Mouse (Mus musculus) cerebellum, postnatal 4 days (tissue): ENCODE measurements at regions not wholly inside any gene's neighbourhood (a gene's known extent, or its start where the extent isn't known, plus 50 kb on each side); places are given as distances from the start of the nearest gene placed in this dataset.

ENCODE experiments used
- DNase-seq, 2 experiments: peaks; one replicate each; pipeline ENCODE4 v3.0.0; 2022; ENCODE audit warnings: low spot score in 2 of 2, mixed read lengths in 1 of 2

- DNase-seq = no peak
Observed at GRCm38 (mm10) chr15:12066857-12067211, 50.8 kb upstream of the Zfr start.

DNA sequence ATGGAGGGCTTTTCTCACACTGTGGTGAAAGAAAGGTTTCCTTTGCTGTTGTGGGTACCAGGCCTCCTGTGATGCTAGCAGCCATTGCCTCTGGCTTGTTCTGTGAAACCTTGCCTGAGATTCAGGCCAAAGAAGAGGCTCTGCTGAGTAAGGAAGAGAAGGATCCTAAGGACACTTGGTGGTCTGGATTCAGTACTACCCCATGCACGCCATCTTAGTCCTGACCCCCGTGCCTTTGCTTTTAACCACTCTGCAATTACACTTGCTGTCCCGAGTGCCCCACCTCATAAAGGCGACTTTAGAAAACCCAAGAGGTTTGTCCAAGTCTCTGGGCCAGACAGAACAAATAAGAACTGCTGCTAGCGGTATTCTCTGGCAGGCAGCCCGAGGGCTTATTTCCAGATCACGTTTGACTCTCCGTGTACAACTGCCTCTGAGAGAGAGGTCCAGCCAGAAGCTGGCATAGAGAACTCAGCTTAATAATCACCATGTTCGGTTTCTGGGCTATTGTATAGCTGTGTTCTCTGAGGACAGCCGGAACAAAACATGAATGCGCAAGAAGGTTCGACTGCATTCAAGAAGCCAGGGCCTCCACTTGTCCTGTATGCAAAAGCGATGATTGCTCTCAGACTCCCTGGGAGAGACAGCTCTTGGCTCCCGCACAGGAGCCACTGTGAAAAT is 51.3 kb upstream of the Zfr start:
- peak; percentile 56 to 75 for DNase-seq

GRCm38 (mm10) chr15:12054870-12055269 is 58.1 kb upstream of the Sub1 start:
- no peak for DNase-seq

DNA sequence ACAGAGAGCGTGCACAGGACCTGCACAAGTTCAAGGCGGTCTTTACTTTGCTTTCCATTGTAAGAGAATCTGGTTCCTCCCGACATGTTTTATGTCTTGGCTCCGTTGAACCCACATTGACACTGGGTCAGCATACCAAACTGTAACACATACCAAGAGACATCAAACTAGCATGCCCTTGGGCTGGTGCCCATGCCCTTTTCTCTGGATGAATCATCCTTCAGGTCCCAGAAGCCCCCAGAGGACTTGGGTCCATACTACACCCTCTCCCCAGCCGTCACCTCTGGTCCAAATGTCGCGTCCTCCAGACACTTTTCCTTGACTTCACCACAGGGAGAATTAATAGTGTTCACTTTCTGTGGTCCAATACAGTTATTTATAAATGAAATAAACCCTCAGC is 56.8 kb upstream of the Sub1 start:
- DNase-seq = no peak

DNA sequence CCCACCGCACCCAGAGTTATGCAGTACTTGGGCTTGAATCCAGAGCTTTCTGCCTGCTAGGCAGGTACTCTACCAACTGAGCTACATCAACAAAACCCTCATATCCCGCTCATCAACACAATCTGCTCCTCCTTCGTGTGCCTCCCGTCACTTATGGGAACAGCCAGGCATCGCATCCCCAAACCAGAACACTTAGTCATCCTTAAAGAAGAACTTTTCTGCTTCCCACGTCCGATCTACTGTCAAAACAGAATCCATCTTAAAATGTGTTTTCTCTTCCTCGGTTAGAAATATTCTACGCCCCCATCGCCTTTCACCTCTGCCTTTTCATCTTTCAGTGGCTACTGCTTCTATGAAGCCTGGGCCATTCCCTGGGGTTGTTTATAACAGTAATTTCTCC is 52.2 kb upstream of the Sub1 start:
- DNase-seq = no peak

DNA sequence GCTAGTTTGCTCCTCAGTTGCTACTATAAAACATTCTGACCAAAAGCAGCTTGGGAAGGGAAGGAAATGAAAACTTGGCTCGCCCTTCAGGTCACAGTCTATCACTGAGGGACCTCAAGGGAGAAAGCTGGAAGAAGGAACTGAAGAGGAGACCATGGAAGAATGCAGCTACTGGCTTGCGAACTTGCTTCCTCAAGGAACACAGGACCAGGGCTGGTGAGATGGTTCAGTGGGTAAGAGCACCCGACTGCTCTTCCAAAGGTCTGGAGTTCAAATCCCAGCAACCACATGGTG is 51.4 kb upstream of the Sub1 start:
- DNase-seq = no peak

DNA sequence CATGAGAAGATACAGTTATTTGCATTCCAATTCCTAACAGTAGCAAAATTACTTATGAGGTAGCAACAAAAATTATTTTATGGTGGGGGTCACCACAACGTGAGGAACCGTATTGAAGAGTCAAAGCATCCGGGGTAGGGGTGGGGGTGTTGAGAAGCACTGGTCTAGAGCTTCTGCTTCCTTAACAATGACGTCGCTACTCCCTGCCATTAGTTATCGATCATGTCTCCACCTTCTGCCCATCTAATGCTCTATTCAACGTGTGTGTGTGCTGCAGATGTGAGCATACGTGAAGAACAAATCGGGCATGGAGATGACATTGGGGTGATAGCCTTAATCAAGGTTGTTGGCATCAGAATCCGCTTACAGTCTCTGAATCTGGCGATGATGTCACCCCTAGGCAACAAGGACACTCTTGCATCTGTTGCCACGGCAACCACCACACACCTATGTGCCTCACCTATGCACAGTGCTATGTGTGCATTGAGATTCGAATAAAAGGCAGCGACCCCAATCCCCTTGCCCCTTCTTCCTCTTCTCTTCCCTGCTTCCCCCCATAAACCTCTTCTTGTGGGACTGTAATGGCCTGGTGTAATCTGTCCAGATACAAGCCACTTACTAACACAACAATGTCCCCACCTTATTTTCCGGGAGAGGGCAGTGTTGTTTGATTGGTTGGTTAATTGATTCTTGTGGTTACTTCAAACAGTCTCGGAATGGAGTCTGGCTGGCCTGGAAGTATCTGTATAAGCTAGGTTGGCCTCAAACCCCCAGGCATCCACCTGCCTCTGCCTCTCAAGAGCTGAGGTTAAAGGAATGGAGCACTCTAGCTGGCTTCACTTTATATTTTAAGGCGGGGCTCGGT is 50.8 kb upstream of the Sub1 start:
- no peak for DNase-seq
